Mouse (Mus musculus) cerebral cortex, adult 2 months (tissue): ENCODE measurements around the gene Zfp667.

Source experiments
- WGBS: fragments of 180-500 bp; shearing (Covaris S2); methylation state at CpG from one replicate; pipeline ENCODE4 v1.1.7; 2018; 5-methylcytosine and 5-hydroxymethylcytosine counted together

The Zfp667 gene

DNA sequence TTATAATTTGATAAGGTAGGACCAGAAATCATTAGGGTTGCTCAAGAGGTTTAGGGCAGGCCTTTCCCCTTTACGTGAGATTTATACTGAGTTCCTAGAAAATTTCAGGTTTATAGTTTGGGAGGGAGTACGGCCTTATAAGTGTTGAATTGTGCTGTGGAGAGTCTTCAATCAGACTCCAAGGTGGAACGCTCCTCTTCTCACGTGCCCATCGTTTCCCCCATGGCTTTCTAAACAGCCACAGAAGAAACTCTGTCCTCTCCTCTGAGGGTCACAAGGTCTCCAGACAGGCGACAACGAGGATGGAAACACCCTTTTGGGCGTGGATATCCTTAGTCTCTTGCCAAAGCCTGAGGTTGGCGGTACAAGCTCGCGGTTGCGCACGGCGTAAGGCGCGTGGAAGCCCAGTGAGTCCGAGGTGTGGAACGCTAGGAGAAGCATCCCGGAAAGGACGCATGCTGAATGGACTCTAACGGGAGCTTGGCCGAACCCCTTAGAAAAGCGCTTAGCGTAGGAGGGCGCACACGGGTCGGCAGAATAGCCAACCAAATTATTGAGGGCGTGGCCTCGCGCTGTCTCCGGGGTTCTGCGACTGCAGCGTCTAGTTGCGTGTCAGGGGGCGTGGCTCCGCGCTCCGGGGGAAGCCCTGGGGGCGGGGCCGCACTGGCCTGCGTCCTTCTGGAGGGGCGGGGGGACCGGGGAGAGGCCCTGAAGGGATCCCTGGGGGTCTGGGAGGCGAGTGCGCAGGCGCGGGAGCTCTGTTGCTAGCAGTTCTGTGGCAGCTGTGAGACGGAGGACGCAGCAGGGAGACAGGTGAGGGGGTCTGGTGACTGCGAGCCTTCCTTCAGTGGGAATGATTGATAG is at the start of gene Zfp667:
Zfp667 (plus strand) TSS at position 738 of the 864 bp plus-strand sequence.
- 2% methylated on average over 50 of the region's 50 CpGs for WGBS

DNA sequence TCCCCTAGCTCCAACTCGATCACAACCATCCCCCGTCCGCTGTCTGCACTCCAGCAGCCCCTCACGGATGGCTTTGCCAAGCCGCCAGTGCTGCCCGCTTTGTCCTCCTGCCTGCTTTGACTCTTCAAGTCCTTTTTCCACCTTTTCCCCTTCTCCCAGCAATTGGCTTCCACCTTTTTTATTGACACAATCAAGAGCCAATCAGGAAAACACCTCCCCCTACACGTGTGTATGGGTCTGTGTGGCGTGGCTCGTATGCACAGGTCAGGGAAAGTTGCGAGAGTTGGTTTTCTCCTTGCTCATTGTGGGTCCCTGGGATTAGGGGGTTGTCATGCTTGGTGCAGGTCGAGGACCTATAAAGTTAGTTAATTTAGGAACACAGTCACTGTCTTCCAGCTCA is 46.6 kb upstream of the Zfp667 start:
- WGBS, result 40% methylated on average over 11 of the region's 11 CpGs

GRCm38 (mm10) chr7:6240841-6241425 is 45.4 kb upstream of the Zfp667 start:
- 25% methylated on average over 1 of the region's 1 CpGs for WGBS

DNA sequence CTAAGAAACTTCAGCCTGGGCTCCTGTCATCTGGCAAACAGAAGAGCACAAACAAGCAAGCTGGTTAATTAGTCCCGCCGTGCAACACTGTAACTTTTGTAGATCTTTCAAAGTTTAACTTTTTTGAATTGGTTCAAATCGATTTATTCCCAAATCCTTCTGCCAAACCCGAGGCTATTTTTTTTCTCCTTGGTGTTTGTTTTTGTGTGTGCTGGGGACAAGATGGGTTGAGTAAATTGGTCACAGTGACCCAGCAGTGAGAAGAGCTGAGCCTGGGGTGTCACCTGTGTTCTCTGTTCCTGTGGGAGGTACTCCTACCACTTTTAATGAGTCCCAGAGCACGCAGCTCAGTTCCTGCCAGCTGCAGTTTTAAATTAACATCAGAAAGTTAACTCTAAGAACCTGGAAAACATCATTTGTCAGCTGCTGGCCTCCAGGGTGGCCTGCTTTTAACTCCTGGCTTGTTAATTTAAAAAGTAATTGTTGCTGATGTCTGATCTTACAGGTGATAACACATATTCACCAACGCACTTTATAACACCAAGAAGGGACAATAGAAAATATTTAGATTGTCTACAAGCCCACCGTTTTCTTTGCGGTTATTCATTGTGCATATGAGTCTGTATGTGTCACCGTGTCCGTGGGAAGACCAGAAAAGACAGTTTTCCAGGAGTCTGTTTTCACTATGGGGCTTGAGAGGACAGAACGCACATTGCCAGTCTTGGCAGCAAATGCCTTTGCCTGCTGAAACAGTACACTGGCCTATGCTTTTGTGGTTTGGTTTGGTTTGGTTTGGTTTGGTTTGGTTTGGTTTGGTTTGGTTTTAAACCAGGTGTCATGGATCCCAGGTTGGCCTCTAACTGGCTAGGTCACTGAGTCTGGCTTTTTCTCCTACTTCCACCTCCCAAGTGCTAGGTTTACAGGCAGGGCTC is 41.8 kb upstream of the Zfp667 start:
- 58% methylated on average over 11 of the region's 11 CpGs for WGBS

DNA sequence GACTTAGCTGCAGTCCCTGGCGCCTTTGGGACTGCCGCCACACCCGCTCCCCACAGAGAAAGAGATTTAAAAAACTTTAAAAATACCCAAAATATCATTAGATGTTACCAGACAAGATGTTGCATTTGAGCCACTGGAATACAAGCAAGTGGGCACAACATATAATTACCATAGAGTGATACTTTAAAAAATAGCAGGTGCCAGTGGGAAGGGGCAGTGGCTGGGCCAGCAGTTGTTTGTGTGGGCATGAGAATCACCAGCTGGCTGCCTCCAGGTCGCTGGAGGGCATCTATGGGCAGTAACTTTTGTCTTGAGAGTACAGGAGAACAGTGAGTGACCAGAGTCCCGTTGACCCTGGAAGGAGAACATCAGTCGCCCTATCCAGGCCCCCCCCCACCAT is 34.0 kb upstream of the Zfp667 start, which contains the start of gene Epp13:
Epp13 (plus strand) TSS at position 301 of the 400 bp plus-strand sequence.
- WGBS, result 86% methylated on average over 6 of the region's 6 CpGs

DNA sequence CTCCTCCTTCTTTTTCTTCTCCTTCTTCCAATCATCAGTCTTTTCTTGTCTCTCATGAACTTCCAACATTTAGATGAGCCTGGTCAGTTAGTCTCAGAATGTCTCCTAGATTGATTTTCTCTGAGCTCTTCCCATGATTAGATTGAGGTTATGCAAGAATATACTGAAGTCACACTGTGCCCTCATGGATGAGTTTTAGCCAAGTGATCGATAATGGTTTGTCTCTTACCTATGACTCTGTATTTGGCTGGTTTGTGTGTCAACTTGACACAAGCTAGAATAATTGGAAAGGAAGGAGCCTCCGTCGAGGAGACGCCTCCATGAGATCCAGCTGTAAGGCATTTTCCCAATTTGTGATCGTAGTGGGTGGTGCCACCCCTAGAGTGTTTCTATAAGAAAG is 31.9 kb upstream of the Zfp667 start:
- WGBS, result 77% methylated on average over 5 of the region's 5 CpGs

- 84% methylated on average over 4 of the region's 4 CpGs for WGBS
These were observed 29.0 kb upstream of the Zfp667 start for GRCm38 (mm10) chr7:6257386-6257785.

GRCm38 (mm10) chr7:6258232-6259220 is 27.9 kb upstream of the Zfp667 start:
- 39% methylated on average over 16 of the region's 16 CpGs for WGBS

DNA sequence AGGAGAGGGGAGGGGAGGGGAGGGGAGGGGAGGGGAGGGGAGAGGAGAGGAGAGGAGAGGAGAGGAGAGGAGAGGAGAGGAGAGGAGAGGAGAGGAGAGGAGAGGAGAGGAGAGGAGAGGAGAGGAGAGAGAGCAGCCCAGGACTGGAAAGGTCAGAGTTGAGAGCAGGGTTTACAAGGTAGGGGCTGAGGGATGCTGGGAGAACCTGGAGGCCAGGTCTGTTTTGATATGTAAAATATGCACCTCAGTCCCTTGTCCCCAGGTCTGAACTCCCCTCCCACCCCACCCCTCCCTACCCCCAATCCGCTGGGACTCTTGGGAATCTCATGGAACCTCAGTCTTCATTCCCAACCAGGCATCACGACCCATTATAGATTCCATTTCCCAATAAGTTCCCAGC is 26.4 kb upstream of the Zfp667 start:
- WGBS, result 50% methylated on average over 2 of the region's 2 CpGs

DNA sequence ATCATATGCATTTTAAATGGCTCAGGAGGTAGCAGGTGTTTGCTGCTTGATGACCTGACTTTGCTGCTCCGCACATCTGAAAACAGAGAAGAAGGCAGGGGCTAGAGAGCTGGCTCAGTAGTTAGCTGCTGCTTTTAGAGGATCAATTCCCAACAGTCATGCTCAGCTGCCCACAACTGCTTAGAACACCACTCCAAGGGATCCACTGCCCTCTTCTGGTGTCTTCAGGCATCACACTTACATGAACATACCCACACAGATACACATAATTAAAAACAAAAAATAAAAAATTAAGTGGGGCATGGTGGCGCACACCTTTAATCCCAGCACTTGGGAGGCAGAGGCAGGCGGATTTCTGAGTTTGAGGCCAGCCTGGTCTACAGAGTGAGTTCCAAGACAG is 24.3 kb upstream of the Zfp667 start:
- 85% methylated on average over 3 of the region's 3 CpGs for WGBS

GRCm38 (mm10) chr7:6262984-6263383 is 23.4 kb upstream of the Zfp667 start:
- 86% methylated on average over 4 of the region's 4 CpGs for WGBS

DNA sequence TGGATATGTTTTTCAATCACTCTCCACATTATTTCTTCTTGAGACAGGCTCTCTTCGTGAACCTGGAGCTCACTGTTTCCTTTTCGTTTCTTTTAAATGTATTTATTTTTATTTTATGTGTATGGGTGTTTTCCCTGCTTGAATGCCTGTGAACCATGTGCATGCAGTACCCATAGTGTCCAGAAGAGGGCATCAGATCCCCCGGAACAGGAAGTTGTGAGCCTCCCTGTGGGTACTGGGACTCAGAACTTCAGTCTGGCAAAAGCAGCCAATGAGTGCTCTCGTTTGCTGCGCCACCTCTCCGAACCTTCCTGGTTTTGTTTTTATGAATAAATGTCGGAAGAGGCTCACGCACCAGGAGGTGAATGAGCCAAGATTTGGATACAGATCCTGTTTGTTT is 20.7 kb upstream of the Zfp667 start:
- 57% methylated on average over 8 of the region's 8 CpGs for WGBS

DNA sequence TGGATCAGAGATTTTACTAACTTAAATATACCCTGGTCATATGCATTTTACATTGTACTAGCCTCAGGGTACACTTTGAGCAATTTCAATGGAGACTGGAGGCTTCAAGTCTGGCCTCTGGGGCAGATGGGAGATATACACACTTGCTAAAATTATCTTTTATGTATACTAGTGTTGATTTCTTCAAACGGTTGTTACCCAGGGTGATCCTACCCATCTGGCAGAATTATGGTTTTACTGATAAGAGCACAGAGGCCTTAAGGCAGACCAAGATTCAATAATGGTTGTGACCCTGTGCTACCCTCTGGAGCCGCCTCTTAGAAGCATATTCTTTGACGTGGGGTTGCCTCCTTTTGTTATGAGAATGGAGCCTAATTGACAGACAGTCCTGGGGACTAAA is 8.5 kb upstream of the Zfp667 start:
- WGBS, result 69% methylated on average over 3 of the region's 3 CpGs

- WGBS, result 0% methylated on average over 1 of the region's 1 CpGs
These were observed 3.6 kb upstream of the Zfp667 start for GRCm38 (mm10) chr7:6282749-6283148.

GRCm38 (mm10) chr7:6283451-6284075 is 2.8 kb upstream of the Zfp667 start:
- under 1% methylated on average over 23 of the region's 23 CpGs for WGBS

DNA sequence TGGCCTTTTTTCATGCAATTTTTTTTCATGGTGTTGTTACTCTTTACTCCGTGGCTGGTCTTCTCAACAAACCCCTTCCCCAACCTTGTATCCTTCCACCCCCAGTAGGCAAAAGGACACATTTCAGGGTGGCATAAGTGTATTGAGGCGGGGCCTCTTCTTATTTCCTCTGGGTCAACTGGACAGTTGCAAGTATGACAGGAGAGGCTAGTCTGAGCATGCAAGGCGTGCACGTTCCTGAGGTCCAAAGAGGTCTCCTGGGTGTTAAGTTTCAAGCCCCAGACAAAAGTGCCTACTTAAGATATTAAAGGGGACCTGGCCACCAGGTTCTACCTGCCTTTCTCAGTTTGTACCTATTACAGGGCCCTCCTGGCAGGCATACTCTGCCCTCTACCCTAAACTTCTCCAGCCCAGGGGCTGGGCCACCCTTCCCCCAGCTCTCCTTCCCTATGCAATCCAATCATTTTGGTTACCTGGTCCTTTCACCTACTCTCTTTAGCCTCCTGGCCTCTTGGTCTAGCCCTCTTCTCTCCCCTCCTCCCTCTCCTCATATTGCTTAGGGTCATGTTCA is 1.9 kb upstream of the Zfp667 start:
- WGBS, result 84% methylated on average over 4 of the region's 4 CpGs

DNA sequence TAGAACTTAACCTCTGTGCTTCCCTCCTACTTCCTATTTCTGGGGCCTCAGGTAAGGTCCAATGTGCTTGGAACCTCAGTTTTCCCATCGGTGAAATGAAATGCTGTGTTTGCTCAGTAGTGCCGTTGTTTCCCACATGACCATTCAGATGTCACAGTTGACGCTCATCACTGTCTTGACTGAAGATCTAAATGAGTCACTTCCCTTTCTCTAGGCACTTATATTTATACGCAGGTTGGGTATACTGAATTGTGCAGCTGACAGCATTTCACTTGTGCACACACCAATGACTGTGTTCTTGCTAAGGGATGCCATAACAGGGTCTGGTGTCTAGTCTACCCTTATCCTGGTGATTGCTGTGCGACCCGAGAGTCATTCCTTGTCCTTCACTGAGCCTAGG is 1.0 kb upstream of the Zfp667 start:
- 78% methylated on average over 6 of the region's 6 CpGs for WGBS

- 14% methylated on average over 15 of the region's 15 CpGs for WGBS
These were observed 647 bp downstream of the Zfp667 start for GRCm38 (mm10) chr7:6286921-6287531.

- 74% methylated on average over 6 of the region's 6 CpGs for WGBS
These were observed 4.7 kb downstream of the Zfp667 start for GRCm38 (mm10) chr7:6291121-6291520.

DNA sequence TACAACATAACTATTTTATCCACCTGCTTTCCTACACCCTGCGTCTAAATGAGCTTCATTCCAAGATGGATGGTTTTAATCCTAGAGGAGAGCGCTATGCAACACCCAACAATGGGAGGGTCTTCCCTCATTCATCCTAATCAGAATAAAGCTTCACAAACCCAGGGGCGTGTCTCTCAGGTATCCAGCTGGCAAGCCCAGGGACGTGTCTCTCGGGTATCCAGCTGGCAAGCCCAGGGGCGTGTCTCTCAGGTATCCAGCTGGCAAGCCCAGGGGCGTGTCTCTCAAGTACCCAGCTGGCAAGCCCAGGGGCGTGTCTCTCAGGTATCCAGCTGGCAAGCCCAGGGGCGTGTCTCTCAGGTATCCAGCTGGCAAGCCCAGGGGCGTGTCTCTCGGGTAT is 14.4 kb downstream of the Zfp667 start:
- 85% methylated on average over 11 of the region's 11 CpGs for WGBS
